Mouse (Mus musculus): ENCODE measurements around the gene Spic. TPM values are rescaled to one million over a fixed set of nuclear protein-coding genes. Genes with fewer than 3 reads are reported as not detected.

Gene Spic
- total RNA-seq, 1 experiment from 2014 or later: 2.8 TPM

DNA sequence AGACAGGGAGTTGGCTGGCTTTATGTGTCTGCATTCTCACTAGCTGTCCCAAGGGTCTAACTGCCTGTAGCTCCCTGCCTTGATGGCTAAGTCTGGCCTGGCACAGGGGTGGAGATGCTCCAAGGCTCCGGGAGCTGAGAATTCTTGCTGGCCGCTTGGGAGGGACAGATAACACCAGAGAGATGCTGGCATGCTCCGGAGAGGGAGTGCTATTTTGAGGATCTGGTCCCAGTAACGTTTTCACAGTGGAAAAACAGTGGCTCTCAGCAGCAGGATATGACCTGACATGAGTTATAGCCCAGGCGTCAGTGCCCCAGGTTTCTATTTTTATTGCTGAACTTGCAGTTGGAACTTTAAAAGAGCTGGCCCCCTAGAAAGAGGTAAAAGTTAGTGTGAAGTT is 39.4 kb downstream of the Spic start:
- no peak for DNase-seq

DNA sequence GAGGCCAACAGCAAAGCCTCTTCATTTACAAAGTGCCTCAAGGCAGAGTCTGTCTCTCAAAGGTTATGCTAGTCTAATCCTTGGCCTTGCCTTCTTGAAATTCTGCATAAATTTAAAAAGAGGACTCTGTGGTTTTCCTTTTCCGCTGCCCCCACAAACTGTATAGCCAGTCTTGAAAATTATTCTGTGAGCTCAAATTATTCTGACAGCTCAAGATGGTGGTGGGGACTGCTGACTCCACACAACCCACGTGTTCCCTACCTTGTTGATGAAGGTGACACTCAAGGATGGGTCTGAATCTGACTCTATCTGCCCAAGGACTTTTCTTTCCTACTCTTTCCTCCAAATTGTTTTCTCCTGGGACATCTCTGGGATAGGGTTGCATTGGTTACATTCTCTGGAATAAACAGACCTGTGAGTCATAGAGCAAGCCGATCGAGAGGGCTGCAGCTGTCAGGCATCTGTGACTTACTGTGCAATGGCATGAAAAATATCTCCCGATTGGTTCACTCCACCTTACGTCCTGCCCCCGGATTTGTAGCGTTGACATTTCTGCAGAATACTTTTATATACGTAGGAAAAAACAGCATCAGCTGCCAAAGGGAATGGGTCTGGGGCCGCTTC is 53.4 kb downstream of the Spic start:
- DNase-seq: peak; percentile 37

DNA sequence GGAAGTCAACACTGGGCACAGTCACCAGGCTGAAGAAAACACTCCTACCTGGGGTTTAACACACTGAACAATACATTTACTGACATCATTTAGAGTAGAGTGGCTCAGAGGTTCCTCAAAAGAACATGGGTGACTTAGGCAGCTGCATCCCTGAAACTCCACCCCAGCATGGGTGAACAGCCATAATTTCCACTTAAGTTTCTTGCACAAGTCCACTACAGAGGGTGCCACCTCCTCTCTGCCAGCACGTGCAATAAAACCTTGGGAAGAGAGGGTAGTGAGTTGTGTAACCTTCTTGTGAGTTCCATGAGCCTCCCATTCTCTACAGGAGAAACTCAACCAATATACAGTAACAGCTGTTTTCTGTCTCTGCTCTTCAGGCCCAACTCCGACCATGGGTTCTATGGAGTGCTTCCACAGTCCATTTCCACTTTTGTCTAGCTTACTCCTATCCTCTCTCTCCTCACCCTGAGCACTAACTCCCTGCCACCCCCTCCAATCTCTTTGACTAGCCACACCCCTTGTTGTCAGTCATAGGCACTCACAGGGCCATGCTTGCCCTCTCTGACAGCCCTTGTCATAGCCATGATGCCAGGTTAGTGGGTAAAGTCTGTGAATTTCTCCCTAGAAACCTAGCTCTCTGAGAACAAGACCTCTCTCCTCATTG is 54.0 kb downstream of the Spic start:
- DNase-seq: no peak

DNA sequence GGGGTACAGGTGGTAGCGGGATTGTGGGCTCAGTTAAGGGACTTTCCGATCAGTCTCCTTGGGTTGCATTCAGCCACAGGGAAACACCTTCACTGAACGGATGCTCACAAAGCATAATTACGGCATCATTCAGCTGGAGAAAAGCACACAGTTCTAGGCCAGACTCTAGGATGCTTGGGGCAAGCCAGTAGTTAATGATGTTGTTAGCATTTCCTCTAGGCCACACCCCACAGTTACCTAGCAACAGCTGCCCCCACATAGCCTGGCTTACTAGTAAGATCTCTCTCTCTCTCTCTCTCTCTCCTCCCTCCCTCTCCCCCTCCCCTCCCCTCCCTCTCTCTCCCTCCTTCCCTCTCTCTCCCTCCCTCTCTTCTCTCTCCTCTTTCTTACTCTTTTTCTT is 57.8 kb downstream of the Spic start:
- DNase-seq: no peak

DNA sequence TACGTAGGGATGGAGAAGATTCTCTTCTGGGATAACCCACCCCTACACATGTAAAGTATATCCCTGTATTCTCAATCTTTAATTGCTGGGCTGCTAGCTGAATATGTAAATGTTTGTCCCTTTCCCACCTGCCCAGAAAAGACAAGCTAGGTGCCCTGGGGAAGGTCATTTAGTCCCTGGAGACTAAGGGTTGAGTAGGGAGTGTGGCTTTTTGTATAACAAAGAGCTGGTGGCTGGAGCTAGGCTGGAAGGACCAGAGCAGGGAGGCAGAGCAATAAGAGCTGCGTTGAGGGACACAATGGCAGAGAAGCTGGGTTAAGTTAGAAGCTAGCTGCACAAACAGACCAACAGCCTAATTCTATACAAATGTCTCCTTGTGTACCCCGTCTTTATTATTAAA is 58.6 kb downstream of the Spic start:
- no peak for DNase-seq

Other genes with a start within 250 kb of the Spic start
- 0.85 and 1.8 TPM in 2 replicates for gene Sycp3, start 225.4 kb downstream of the Spic start, total RNA-seq (2021)
- gene Chpt1, start 180.9 kb downstream of the Spic start, total RNA-seq (2021): 272 and 287 TPM in 2 replicates
- 0.68 and 0.96 TPM in 2 replicates for gene Mybpc1, start 79.9 kb downstream of the Spic start, total RNA-seq (2021)
- gene Arl1, start 45.8 kb upstream of the Spic start, total RNA-seq (2021): 89.2 and 93.7 TPM in 2 replicates
- gene Utp20, start 141.8 kb upstream of the Spic start, total RNA-seq (2021): 27.1 and 28.3 TPM in 2 replicates
- gene Slc5a8, start 201.0 kb upstream of the Spic start, total RNA-seq (2021): 0.07 and 0.11 TPM in 2 replicates

Measured in adrenal gland, postnatal 14 days (tissue).